Mouse (Mus musculus) spleen, adult 2 months (tissue): ENCODE data around the gene Havcr1. TPM values are rescaled to one million over a fixed set of nuclear protein-coding genes. Genes with fewer than 3 reads are reported as not detected.

ENCODE experiments used
- DNase-seq, 2 experiments: peaks; one replicate each; pipeline versions ENCODE4 v3.0.0 to v3.0.0-alpha.2; 2012 to 2021; ENCODE audit warnings: low spot score in 2 of 2, low read depth in 1 of 2
- H3K27ac ChIP-seq: fragments of 200-500 bp; 2 replicates; pipeline ENCODE4 v1.5.1; 2012; ENCODE audit warnings: low read length, inconsistent platforms; ENCODE audit not compliant: insufficient read depth
- H3K27me3 ChIP-seq: fragments of 200-500 bp; 2 replicates; pipeline ENCODE4 v1.6.1; 2012; ENCODE audit warnings: mild to moderate bottlenecking, moderate library complexity, low read length, inconsistent platforms; ENCODE audit not compliant: control insufficient read depth, insufficient read depth
- H3K36me3 ChIP-seq: fragments of 200-500 bp; 2 replicates; pipeline ENCODE4 v1.6.1; 2012; ENCODE audit warnings: mild to moderate bottlenecking, low read length, inconsistent platforms; ENCODE audit not compliant: control insufficient read depth, insufficient read depth
- H3K4me1 ChIP-seq: fragments of 200-500 bp; 2 replicates; pipeline ENCODE4 v1.6.1; 2011; ENCODE audit warnings: inconsistent platforms; ENCODE audit not compliant: control insufficient read depth, insufficient read depth, insufficient read length
- H3K4me3 ChIP-seq: fragments of 200-500 bp; 2 replicates; pipeline ENCODE4 v1.5.1; 2011; ENCODE audit warnings: mild to moderate bottlenecking, inconsistent platforms; ENCODE audit not compliant: insufficient read depth, insufficient read length; ENCODE audit errors: extremely low read depth
- CTCF ChIP-seq: fragments of 200-500 bp; IDR thresholded peaks from 2 replicates; pipeline ENCODE4 v1.5.1; 2011; ENCODE audit warnings: mild to moderate bottlenecking, inconsistent platforms; ENCODE audit not compliant: insufficient read depth, insufficient read length, insufficient replicate concordance; ENCODE audit errors: extremely low read depth
- POLR2A ChIP-seq: fragments of 200-500 bp; IDR thresholded peaks from 2 replicates; pipeline ENCODE4 v1.6.1; 2011; ENCODE audit warnings: low read depth, low read length, inconsistent platforms
- WGBS: fragments of 180-500 bp; shearing (Covaris S2); methylation state at CpG from one replicate; pipeline ENCODE4 v1.1.7; 2018; 5-methylcytosine and 5-hydroxymethylcytosine counted together
- polyA plus RNA-seq: library from polyadenylated mRNA; depleted of rRNA; stranded (reverse); fragments of >200 nt; gene quantifications from 2 replicates; pipeline ENCODE4 v1.2.3, GENCODE M21; 2012

The Havcr1 gene
- polyA plus RNA-seq, 1 experiment, result 1.9 TPM

GRCm38 (mm10) chr11:46731541-46732070, 3.3 kb upstream of the Havcr1 start:
- Histone ChIP-seq H3K27me3 (no peaks in the 10 kb centered on the region), H3K27ac (no peak overlapping the region), H3K36me3 (no peaks in the 10 kb centered on the region), H3K4me3 (no peak overlapping the region), H3K4me1 (no peaks in the 10 kb centered on the region)
- WGBS, result 85% methylated on average over 11 of the region's 11 CpGs
- no peak for DNase-seq
- TF ChIP-seq CTCF (no peak), POLR2A (no peak)

- Histone ChIP-seq H3K4me3 (no peak overlapping the region), H3K27ac (no peak overlapping the region), H3K4me1 (no peaks in the 10 kb centered on the region), H3K36me3 (no peaks in the 10 kb centered on the region), H3K27me3 (no peaks in the 10 kb centered on the region)
- no peak for TF ChIP-seq CTCF
- TF ChIP-seq POLR2A, result no peak
- DNase-seq, result no peak
- WGBS, result 60% methylated on average over 6 of the region's 6 CpGs
Measured at GRCm38 (mm10) chr11:46733242-46733789, 1.6 kb upstream of the Havcr1 start.

DNA sequence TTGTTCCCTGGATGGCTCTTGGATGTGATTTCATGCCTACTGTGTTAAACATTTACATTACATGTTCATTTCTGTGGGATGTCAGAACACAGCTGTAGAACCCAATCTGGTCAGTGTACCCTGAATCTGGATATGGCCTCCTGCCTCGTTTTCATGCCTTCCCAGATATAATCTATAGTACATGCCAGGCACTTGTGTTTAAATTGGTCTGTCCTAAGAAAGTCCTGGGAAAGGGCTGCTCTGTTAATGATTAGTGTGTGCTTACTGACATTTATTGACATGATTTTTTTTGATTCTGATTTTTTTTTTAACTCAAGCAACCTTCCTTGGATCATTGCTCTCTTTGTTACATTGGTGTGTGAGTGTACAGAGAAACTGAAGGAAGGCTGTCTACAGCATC, 263 bp upstream of the Havcr1 start:
- no peaks in the 10 kb centered on the region for H3K27me3 ChIP-seq
- no peak overlapping the region for H3K4me3 ChIP-seq
- H3K4me1 ChIP-seq, result no peaks in the 10 kb centered on the region
- H3K27ac ChIP-seq, result no peak overlapping the region
- TF ChIP-seq CTCF (no peak), POLR2A (no peak)
- H3K36me3 ChIP-seq, result no peaks in the 10 kb centered on the region
- 68% methylated on average over 1 of the region's 1 CpGs for WGBS
- DNase-seq, result no peak

GRCm38 (mm10) chr11:46739501-46739900, 4.6 kb downstream of the Havcr1 start:
- WGBS, result 67% methylated on average over 4 of the region's 4 CpGs
- no peaks in the 10 kb centered on the region for H3K36me3 ChIP-seq
- DNase-seq, result no peak
- H3K4me3 ChIP-seq, result no peak overlapping the region
- no peaks in the 10 kb centered on the region for H3K27me3 ChIP-seq
- H3K27ac ChIP-seq, result no peak overlapping the region
- TF ChIP-seq POLR2A (no peak), CTCF (no peak)
- H3K4me1 ChIP-seq, result peaks cover 2% of the 10 kb centered on the region; the same call in 1 of the 2 replicates

DNA sequence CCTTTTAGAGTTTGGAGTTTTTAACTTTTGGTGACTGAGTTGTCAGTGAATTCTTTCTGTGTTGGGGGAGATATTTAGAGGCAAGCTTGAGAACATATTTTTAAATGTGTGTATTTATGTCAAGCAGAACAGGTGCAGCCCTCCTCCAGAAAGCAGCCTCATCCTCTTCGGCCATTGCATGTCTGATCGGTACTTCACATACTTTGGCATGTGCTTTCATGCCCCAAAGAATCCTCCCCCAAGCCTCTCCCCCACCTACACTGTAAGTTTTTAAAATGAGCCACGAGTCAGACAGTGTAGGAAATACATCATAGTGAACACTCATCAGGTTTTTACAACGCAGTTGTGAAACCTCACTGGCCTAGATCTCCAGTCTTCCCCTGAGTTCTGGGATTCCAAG, 6.0 kb downstream of the Havcr1 start:
- no peak for DNase-seq

DNA sequence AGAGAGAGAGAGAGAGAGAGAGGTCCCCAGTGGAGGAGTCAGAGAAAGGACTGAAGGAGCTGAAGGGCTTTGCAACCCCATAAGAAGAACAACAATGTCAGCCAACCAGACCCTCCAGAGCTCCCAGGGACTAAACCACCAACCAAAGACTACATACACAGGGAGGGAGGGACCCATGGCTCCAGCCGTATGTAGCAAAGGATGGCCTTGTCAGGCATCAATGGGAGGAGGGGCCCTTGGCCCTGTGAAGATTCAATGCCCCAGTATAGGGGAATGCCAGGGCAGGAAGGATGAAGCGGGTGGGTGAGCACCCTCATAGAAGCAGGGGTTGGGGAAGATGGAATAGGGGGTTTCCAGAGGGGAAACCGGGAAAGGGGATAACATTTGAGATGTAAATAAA, 6.8 kb downstream of the Havcr1 start:
- H3K4me3 ChIP-seq, result no peak overlapping the region
- DNase-seq, result no peak
- H3K27me3 ChIP-seq, result no peaks in the 10 kb centered on the region
- no peaks in the 10 kb centered on the region for H3K36me3 ChIP-seq
- H3K27ac ChIP-seq, result no peak overlapping the region
- WGBS, result 73% methylated on average over 3 of the region's 3 CpGs
- peaks cover 2% of the 10 kb centered on the region; the same call in 1 of the 2 replicates for H3K4me1 ChIP-seq
- TF ChIP-seq POLR2A, result no peak
- TF ChIP-seq CTCF, result no peak

More for the DNA sequence above, 6.0 kb downstream of the Havcr1 start:
- Histone ChIP-seq H3K27me3 (no peaks in the 10 kb centered on the region), H3K36me3 (no peaks in the 10 kb centered on the region), H3K4me1 (peaks cover 2% of the 10 kb centered on the region; the same call in 1 of the 2 replicates), H3K4me3 (no peak overlapping the region), H3K27ac (no peak overlapping the region)
- no peak for TF ChIP-seq POLR2A
- TF ChIP-seq CTCF, result no peak
- 66% methylated on average over 4 of the region's 4 CpGs for WGBS

DNA sequence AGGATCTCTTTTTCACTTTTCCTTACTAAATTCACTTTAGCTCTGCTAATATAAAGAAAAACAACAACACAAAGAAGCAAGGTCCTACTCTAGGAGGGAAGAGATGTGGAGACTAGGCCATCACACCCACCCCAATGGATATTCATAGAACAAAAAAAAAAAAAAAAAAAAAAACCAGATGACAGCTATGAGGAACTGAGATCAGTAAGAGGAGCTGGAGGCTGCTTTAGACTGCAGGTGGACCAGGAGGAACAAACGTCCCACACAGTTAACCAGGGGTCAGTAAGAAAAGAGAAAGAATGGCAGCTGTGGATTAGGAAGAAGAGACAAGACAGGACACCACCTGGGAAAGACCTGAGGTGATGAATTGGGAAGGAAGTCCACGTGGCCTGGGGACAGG, 13.1 kb downstream of the Havcr1 start:
- TF ChIP-seq POLR2A (no peak), CTCF (no peak)
- Histone ChIP-seq H3K27me3 (no peaks in the 10 kb centered on the region), H3K36me3 (no peaks in the 10 kb centered on the region), H3K4me3 (no peak overlapping the region), H3K4me1 (no peaks in the 10 kb centered on the region), H3K27ac (no peak overlapping the region)
- no peak for DNase-seq
- WGBS, result 26% methylated on average over 2 of the region's 2 CpGs
